In the genomic region with DNA sequence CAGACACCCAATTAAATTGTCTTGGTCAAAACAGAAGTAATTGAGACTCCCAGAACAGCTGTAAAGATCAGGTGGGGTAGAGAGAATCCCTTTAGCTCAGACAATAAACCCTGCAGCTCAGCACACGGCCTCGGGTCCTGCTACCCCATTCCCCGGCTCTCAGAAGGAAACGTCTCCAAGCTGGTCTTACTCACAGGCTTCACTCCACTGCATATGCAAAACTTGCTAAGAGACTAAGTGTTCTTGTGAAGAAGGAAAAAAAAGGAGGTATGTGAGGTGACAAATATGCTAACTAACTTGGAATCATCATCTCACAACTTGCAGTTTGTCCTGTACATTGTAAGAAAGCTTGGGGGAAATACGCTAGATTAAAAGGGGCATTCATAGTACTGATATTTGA, we compare ENCODE assay signal across 8 mouse cellular contexts.
A peak's percentile ranks its signal among the peaks of the same experiment; 100 is the strongest.
DNase-seq lines count a peak whose midpoint lies in the region; ATAC-seq lines count a peak whose summit lies in the region.

No protein-coding gene starts in this region.

- H3K4me1 ChIP-seq in embryonic facial prominence, embryonic 13.5 days, result peaks cover 12% of the 10 kb centered on the region
- peaks cover 20% of the 10 kb centered on the region for H3K4me1 ChIP-seq in embryonic facial prominence, embryonic 10.5 days
- H3K4me1 ChIP-seq in limb, embryonic 12.5 days (replicated peaks), result peaks cover 9% of the 10 kb centered on the region
- H3K4me1 ChIP-seq in limb, embryonic 10.5 days, result peaks cover 21% of the 10 kb centered on the region
- H3K4me1 ChIP-seq in neural tube, embryonic 13.5 days (replicated peaks), result peaks cover 19% of the 10 kb centered on the region

- H3K9ac ChIP-seq in embryonic facial prominence, embryonic 13.5 days, result no peak overlapping the region
- H3K9ac ChIP-seq in limb, embryonic 12.5 days (replicated peaks), result no peak overlapping the region
- H3K9ac ChIP-seq in neural tube, embryonic 13.5 days, result no peak overlapping the region

- ATAC-seq in embryonic facial prominence, embryonic 13.5 days (ENCODE audit: insufficient number of reproducible peaks, insufficient read depth, low FRiP score, low TSS enrichment, low read depth), result no peak
- no peak for ATAC-seq in limb, embryonic 12.5 days (ENCODE audit: insufficient number of reproducible peaks, insufficient read depth, low FRiP score, low TSS enrichment, low read depth)
- ATAC-seq in neural tube, embryonic 13.5 days (ENCODE audit: low read depth), result 0 out of 2 replicates have a peak, but pooled peaks have one; percentile 15

- H3K4me2 ChIP-seq in embryonic facial prominence, embryonic 13.5 days, result peak overlapping the region; percentile 54
- 0 out of 2 replicates have a peak overlapping the region, but pooled peaks have one; percentile 49 for H3K4me2 ChIP-seq in limb, embryonic 12.5 days
- H3K4me2 ChIP-seq in neural tube, embryonic 13.5 days, result peak overlapping the region; percentile 54

- H3K27ac ChIP-seq in embryonic facial prominence, embryonic 13.5 days, result no peak overlapping the region
- no peak overlapping the region for H3K27ac ChIP-seq in embryonic facial prominence, embryonic 10.5 days (replicated peaks)
- H3K27ac ChIP-seq in limb, embryonic 12.5 days, result no peak overlapping the region
- no peak overlapping the region for H3K27ac ChIP-seq in limb, embryonic 10.5 days
- H3K27ac ChIP-seq in neural tube, embryonic 13.5 days (replicated peaks), result no peak overlapping the region

- H3K9me3 ChIP-seq in embryonic facial prominence, embryonic 13.5 days, result no peaks in the 10 kb centered on the region
- no peaks in the 10 kb centered on the region for H3K9me3 ChIP-seq in embryonic facial prominence, embryonic 10.5 days
- H3K9me3 ChIP-seq in limb, embryonic 12.5 days, result no peaks in the 10 kb centered on the region
- no peaks in the 10 kb centered on the region for H3K9me3 ChIP-seq in limb, embryonic 10.5 days (replicated peaks)
- no peaks in the 10 kb centered on the region for H3K9me3 ChIP-seq in neural tube, embryonic 13.5 days

- no peak for DNase-seq in embryonic facial prominence, embryonic 10.5 days (ENCODE audit: low spot score)
- no peak for DNase-seq in limb, embryonic 10.5 days (ENCODE audit: low spot score)
- DNase-seq in brain, adult 2 months (ENCODE audit: low read depth, low spot score), result peak; percentile 61
- no peak for DNase-seq in gastrocnemius, adult 18-20 months (ENCODE audit: low spot score)
- no peak for DNase-seq in embryo, embryonic 11 days

- 40% methylated on average over 5 of the region's 5 CpGs for WGBS in embryonic facial prominence, embryonic 13.5 days
- 67% methylated on average over 5 of the region's 5 CpGs for WGBS in embryonic facial prominence, embryonic 10.5 days
- WGBS in limb, embryonic 12.5 days, result 44% methylated on average over 5 of the region's 5 CpGs
- WGBS in limb, embryonic 10.5 days, result 54% methylated on average over 5 of the region's 5 CpGs
- 41% methylated on average over 5 of the region's 5 CpGs for WGBS in neural tube, embryonic 13.5 days

- no peak overlapping the region for H3K4me3 ChIP-seq in embryonic facial prominence, embryonic 13.5 days
- no peak overlapping the region for H3K4me3 ChIP-seq in embryonic facial prominence, embryonic 10.5 days
- H3K4me3 ChIP-seq in limb, embryonic 12.5 days (replicated peaks), result no peak overlapping the region
- no peak overlapping the region for H3K4me3 ChIP-seq in limb, embryonic 10.5 days
- H3K4me3 ChIP-seq in neural tube, embryonic 13.5 days, result no peak overlapping the region

- H3K36me3 ChIP-seq in embryonic facial prominence, embryonic 13.5 days, result no peaks in the 10 kb centered on the region
- H3K36me3 ChIP-seq in embryonic facial prominence, embryonic 10.5 days (replicated peaks), result no peaks in the 10 kb centered on the region
- no peaks in the 10 kb centered on the region for H3K36me3 ChIP-seq in limb, embryonic 12.5 days
- no peaks in the 10 kb centered on the region for H3K36me3 ChIP-seq in limb, embryonic 10.5 days
- H3K36me3 ChIP-seq in neural tube, embryonic 13.5 days, result no peaks in the 10 kb centered on the region

- no peaks in the 10 kb centered on the region for H3K27me3 ChIP-seq in embryonic facial prominence, embryonic 13.5 days
- H3K27me3 ChIP-seq in embryonic facial prominence, embryonic 10.5 days (replicated peaks; ENCODE audit: low read depth, poor library complexity, severe bottlenecking), result no peaks in the 10 kb centered on the region
- no peaks in the 10 kb centered on the region for H3K27me3 ChIP-seq in limb, embryonic 12.5 days
- H3K27me3 ChIP-seq in limb, embryonic 10.5 days (ENCODE audit: low read depth, poor library complexity, severe bottlenecking), result no peaks in the 10 kb centered on the region
- no peaks in the 10 kb centered on the region for H3K27me3 ChIP-seq in neural tube, embryonic 13.5 days
